Mouse (Mus musculus) activated CD4-positive, CD25-positive, alpha-beta regulatory T cell, adult 4 months (primary cell): ENCODE measurements around the gene Gba. TPM values are rescaled to one million over a fixed set of nuclear protein-coding genes. Genes with fewer than 3 reads are reported as not detected.
"Not testable (repeated sequence)": the region's sequence is repeated elsewhere in the genome, so short reads cannot be mapped to it uniquely, and the experiment has no call there.

Experiments used
- ATAC-seq: one replicate; pipeline ENCODE4 v1.8.0; 2017
- polyA plus RNA-seq, 2 experiments: library from polyadenylated mRNA; unstranded; fragments of 100-300 nt; shearing (Covaris generic); gene quantifications; one replicate each; pipeline ENCODE4 v1.2.1; 2017

Gene Gba
- polyA plus RNA-seq, 2 experiments from 2014 or later, result 72.1 to 75.6 TPM

- ATAC-seq, result not testable (repeated sequence)
Measured at GRCm38 (mm10) chr3:89216407-89216806, 13.7 kb downstream of the Gba start.

- no peak for ATAC-seq
Measured at GRCm38 (mm10) chr3:89218271-89218670, 15.5 kb downstream of the Gba start.

GRCm38 (mm10) chr3:89219546-89219945 lies 16.8 kb downstream of the Gba start:
- ATAC-seq, result no peak

- no peak for ATAC-seq
Measured at GRCm38 (mm10) chr3:89221167-89221566, 18.4 kb downstream of the Gba start.

- no peak for ATAC-seq
Measured at GRCm38 (mm10) chr3:89224796-89225195, 22.1 kb downstream of the Gba start.

- no peak for ATAC-seq
Measured at GRCm38 (mm10) chr3:89225321-89225815, 22.6 kb downstream of the Gba start.

GRCm38 (mm10) chr3:89225918-89226317 lies 23.2 kb downstream of the Gba start:
- ATAC-seq, result no peak

- no peak for ATAC-seq
Measured at GRCm38 (mm10) chr3:89226361-89226760, 23.6 kb downstream of the Gba start.

GRCm38 (mm10) chr3:89226900-89227299 lies 24.2 kb downstream of the Gba start, which contains the start of gene Mtx1:
Gene Mtx1 (minus strand): TSS chr3:89227088.
- ATAC-seq, result no peak

- ATAC-seq, result peak; percentile 62
Measured at GRCm38 (mm10) chr3:89227307-89228179, 24.8 kb downstream of the Gba start.

- peak; percentile 52 for ATAC-seq
Measured at GRCm38 (mm10) chr3:89228180-89228549, 25.4 kb downstream of the Gba start.

- no peak for ATAC-seq
Measured at GRCm38 (mm10) chr3:89228836-89229235, 26.1 kb downstream of the Gba start, which contains the start of gene Muc1. Gene Muc1 (plus strand): TSS chr3:89229057.

- ATAC-seq, result no peak
Measured at GRCm38 (mm10) chr3:89229276-89229675, 26.5 kb downstream of the Gba start.

GRCm38 (mm10) chr3:89230561-89230960 lies 27.8 kb downstream of the Gba start:
- no peak for ATAC-seq

GRCm38 (mm10) chr3:89231345-89231744 lies 28.6 kb downstream of the Gba start:
- ATAC-seq, result peak; percentile 56

GRCm38 (mm10) chr3:89231772-89232275 lies 29.1 kb downstream of the Gba start:
- no peak for ATAC-seq

- no peak for ATAC-seq
Measured at GRCm38 (mm10) chr3:89232614-89233013, 29.9 kb downstream of the Gba start.

- ATAC-seq, result no peak
Measured at GRCm38 (mm10) chr3:89233562-89234110, 30.9 kb downstream of the Gba start.

- ATAC-seq, result no peak
Measured at GRCm38 (mm10) chr3:89236516-89236915, 33.8 kb downstream of the Gba start.

- ATAC-seq, result no peak
Measured at GRCm38 (mm10) chr3:89237682-89238081, 35.0 kb downstream of the Gba start.

- ATAC-seq, result no peak
Measured at GRCm38 (mm10) chr3:89238494-89238893, 35.8 kb downstream of the Gba start.

GRCm38 (mm10) chr3:89242331-89242895 lies 39.7 kb downstream of the Gba start:
- ATAC-seq, result no peak

- ATAC-seq, result peak; percentile 51
Measured at GRCm38 (mm10) chr3:89243609-89244008, 40.9 kb downstream of the Gba start.
